In the genomic region with DNA sequence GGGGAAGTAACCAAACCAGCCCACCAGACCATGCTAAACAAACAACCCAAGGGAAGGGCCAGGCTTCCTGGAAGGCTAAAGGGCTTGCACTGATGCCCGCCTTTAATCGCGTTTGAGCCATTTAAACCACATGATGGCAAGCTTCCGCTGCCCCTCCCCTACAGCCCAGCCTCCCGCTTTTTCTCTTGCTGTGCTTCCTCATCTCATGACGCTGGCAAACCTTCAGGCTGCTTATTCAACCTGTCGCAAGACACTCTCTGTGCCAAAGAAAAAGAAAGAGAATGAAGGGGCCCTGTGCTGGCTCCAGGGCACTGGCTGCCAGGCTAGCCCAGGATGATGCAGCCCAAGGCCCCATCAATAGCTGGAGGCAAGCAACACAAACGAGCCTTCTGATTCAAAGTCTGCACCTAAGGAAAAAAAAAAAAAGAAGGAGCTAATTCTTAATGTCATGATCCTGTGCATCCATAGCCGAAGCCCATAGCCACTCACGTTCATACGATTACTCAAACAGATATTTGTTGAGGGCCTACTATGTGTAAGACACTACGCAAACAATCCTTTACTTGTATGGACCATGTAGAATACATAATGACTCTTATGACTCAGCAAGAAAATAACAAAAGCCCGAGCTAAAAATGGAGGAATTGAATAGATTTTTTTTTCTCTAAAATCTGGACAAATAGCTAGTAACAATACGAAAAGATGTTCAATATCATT, we compare ENCODE assay signal across 8 mouse cellular contexts.
A peak's percentile ranks its signal among the peaks of the same experiment; 100 is the strongest.
DNase-seq lines count a peak whose midpoint lies in the region; ATAC-seq lines count a peak whose summit lies in the region.

No protein-coding gene starts in this region.

- no peak overlapping the region for H3K4me3 ChIP-seq in forebrain, embryonic 14.5 days (ENCODE audit: low read depth, low read length)
- no peak overlapping the region for H3K4me3 ChIP-seq in forebrain, embryonic 10.5 days
- no peak overlapping the region for H3K4me3 ChIP-seq in liver, embryonic 16.5 days (ENCODE audit: low read depth, low read length)

- intact Hi-C loops in heart, postnatal 36 days (cut with DNase I), result loop anchor here (5.0 kb wide), 1 partner anchor 354 kb away; no protein-coding TSS in a partner anchor

- H3K9me3 ChIP-seq in forebrain, embryonic 14.5 days (replicated peaks; ENCODE audit: control insufficient read depth, low read length), result no peaks in the 10 kb centered on the region
- no peaks in the 10 kb centered on the region for H3K9me3 ChIP-seq in forebrain, embryonic 10.5 days
- H3K9me3 ChIP-seq in liver, embryonic 16.5 days (replicated peaks; ENCODE audit: control insufficient read depth, low read length), result no peaks in the 10 kb centered on the region

- WGBS in forebrain, embryonic 14.5 days, result 42% methylated on average over 14 of the region's 14 CpGs
- WGBS in forebrain, embryonic 10.5 days, result 72% methylated on average over 14 of the region's 14 CpGs
- WGBS in liver, embryonic 16.5 days (ENCODE audit: insufficient replicate concordance), result 34% methylated on average over 14 of the region's 14 CpGs

- no peak overlapping the region for H3K27ac ChIP-seq in forebrain, embryonic 14.5 days (ENCODE audit: low read depth, low read length)
- H3K27ac ChIP-seq in forebrain, embryonic 10.5 days, result no peak overlapping the region
- H3K27ac ChIP-seq in liver, embryonic 16.5 days (ENCODE audit: low read length), result no peak overlapping the region

- H3K36me3 ChIP-seq in forebrain, embryonic 14.5 days (ENCODE audit: control insufficient read depth, insufficient read depth, low read length), result no peaks in the 10 kb centered on the region
- no peaks in the 10 kb centered on the region for H3K36me3 ChIP-seq in forebrain, embryonic 10.5 days (replicated peaks)
- H3K36me3 ChIP-seq in liver, embryonic 16.5 days (ENCODE audit: control insufficient read depth, insufficient read depth), result no peaks in the 10 kb centered on the region

- no peaks in the 10 kb centered on the region for H3K27me3 ChIP-seq in forebrain, embryonic 14.5 days (replicated peaks; ENCODE audit: control insufficient read depth, insufficient read depth, low read length)
- H3K27me3 ChIP-seq in forebrain, embryonic 10.5 days (ENCODE audit: poor library complexity, severe bottlenecking), result no peaks in the 10 kb centered on the region
- H3K27me3 ChIP-seq in liver, embryonic 16.5 days (ENCODE audit: control insufficient read depth, insufficient read depth, low read depth, low read length), result no peaks in the 10 kb centered on the region

- peak; percentile 65 for ATAC-seq in forebrain, embryonic 14.5 days
- ATAC-seq in liver, embryonic 16.5 days (ENCODE audit: low read depth), result no peak

- H3K4me1 ChIP-seq in forebrain, embryonic 14.5 days (ENCODE audit: control insufficient read depth, insufficient read depth, low read length), result 0 out of 2 replicates have a peak, but pooled peaks cover 3% of the 10 kb centered on the region
- 0 out of 2 replicates have a peak, but pooled peaks cover 2% of the 10 kb centered on the region for H3K4me1 ChIP-seq in forebrain, embryonic 10.5 days
- H3K4me1 ChIP-seq in liver, embryonic 16.5 days (ENCODE audit: control insufficient read depth, low read depth, low read length), result peaks cover 3% of the 10 kb centered on the region; the same call in 1 of the 2 replicates

- H3K9ac ChIP-seq in forebrain, embryonic 14.5 days (ENCODE audit: low read length), result no peak overlapping the region
- H3K9ac ChIP-seq in liver, embryonic 16.5 days (ENCODE audit: low read depth, low read length), result no peak overlapping the region

- H3K4me2 ChIP-seq in forebrain, embryonic 14.5 days (ENCODE audit: low read length), result no peak overlapping the region
- peak overlapping the region; percentile 6; the same call in 1 of the 2 replicates for H3K4me2 ChIP-seq in liver, embryonic 16.5 days (ENCODE audit: low read depth, low read length)

- DNase-seq in forebrain, embryonic 14.5 days (ENCODE audit: low spot score), result peak; percentile 73
- DNase-seq in forebrain, embryonic 10.5 days (ENCODE audit: extremely low spot score, low spot score), result no peak
- DNase-seq in right cerebral cortex, postnatal 10 days (ENCODE audit: low spot score in 2 of 2), result peak; percentile 65
- no peak for DNase-seq in right cerebral cortex, adult 18-20 months
- peak; percentile 25 to 27 for DNase-seq in heart, postnatal 36 days
- DNase-seq in spleen, postnatal 14 days (ENCODE audit: low spot score in 2 of 2), result peak; percentile 28 to 31
- DNase-seq in embryo, embryonic 11 days, result no peak

Comparison
In these comparisons a context has a peak if more than half of its experiments do, and no peak if none do; other contexts are left out.
1. DNase-seq: peak in forebrain, embryonic 14.5 days (single experiment), right cerebral cortex, postnatal 10 days (2 of 2), heart, postnatal 36 days (2 of 2) and spleen, postnatal 14 days (2 of 2); none in forebrain, embryonic 10.5 days (single experiment), right cerebral cortex, adult 18-20 months (single experiment) and embryo, embryonic 11 days (single experiment).